Mouse (Mus musculus): ENCODE measurements around the gene Man1a.

DNA sequence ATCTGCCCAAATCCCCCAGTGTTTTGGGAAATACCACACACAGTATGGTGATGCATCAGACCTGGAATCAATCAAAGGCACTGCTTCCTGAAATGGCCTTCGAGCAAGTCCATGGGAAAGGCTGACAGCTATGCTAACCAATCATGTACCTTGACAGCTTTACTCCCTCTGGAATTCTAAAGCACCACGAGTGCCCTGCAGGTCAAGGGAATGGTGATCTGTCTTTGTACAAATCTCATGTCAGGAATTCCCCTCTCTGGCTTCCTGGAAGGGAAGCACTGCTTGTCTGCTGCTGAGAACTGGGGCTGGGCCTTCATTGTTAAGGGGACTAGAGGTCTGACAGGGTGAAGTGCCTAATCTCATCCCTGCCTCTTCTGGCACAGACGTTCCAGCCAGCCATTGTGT is 17.3 kb downstream of the Man1a start:
- no peak for TF ChIP-seq CTCF (IDR thresholded peaks at IDR 0.05; ENCODE audit: insufficient read depth, low read length)
- TF ChIP-seq POLR2A (IDR thresholded peaks at IDR 0.05; ENCODE audit: borderline replicate concordance, extremely low read depth, low read depth, low read length): no peak

All from lung, adult 2 months (tissue).